Mouse (Mus musculus): ENCODE measurements around the gene Ccdc142. TPM values are rescaled to one million over a fixed set of nuclear protein-coding genes. Genes with fewer than 3 reads are reported as not detected.
A peak's percentile ranks its signal among the peaks of the same experiment; 100 is the strongest.

Ccdc142 gene
- total and polyA plus RNA-seq, 3 experiments, result 3.4 to 6.3 (median 4.4) TPM

DNA sequence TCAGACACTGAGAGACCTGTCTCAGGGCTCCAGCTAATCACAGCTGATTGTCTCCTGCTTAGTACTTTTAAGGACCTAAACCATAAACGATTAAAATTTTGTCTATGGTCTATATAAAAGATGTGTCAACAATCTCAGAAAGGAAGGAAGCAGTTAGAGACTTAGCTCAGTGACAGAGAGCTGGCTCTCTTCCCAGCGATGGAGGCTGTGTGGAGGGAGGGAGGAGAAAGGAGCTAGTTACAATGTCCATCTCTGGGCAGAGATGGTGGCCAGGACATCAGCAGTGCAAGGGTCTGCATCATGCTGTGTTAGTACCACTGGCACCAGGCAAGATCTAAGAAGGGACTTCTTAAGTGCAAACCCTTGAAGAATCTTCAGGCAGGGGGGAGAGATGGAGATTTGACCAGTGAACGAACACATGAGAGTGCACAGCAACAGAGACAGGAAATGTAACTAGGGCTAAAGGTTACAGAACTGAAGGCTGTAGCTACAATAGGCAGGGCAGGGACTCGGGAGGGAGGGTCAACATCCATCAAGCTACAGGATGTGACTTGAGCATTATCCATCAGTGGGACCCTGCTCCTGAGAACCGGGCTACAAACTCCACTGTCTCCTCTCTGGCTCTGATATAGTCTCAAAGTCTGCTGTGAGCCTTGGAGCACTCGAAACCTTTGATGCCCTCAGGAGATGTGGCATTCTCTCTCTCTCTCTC lies 8.8 kb upstream of the Ccdc142 start:
- Histone ChIP-seq H3K4me3 (ENCODE audit: low read depth, low read length) (no peak overlapping the region), H3K9me3 (replicated peaks) (peaks cover 5% of the 10 kb centered on the region), H3K36me3 (replicated peaks) (no peaks in the 10 kb centered on the region), H3K27me3 (ENCODE audit: insufficient read depth, low read length) (peaks cover 45% of the 10 kb centered on the region), H3K4me1 (ENCODE audit: insufficient read depth, low read depth, low read length) (no peaks in the 10 kb centered on the region)
- ATAC-seq (ENCODE audit: extremely low read depth, insufficient number of reproducible peaks, low FRiP score, poor library complexity, severe bottlenecking) (no peak), DNase-seq (ENCODE audit: low spot score) (no peak)
- TF ChIP-seq POLR2AphosphoS5 (IDR thresholded peaks at IDR 0.05; ENCODE audit: insufficient replicate concordance, low read depth, low read length) (no peak), GATA2 (IDR thresholded peaks at IDR 0.05; ENCODE audit: borderline replicate concordance, low read depth, low read length) (no peak), GATA1 (IDR thresholded peaks at IDR 0.05; ENCODE audit: borderline replicate concordance, low read length) (no peak), CTCF (IDR thresholded peaks at IDR 0.05; ENCODE audit: low read depth, low read length) (no peak), TAL1 (conservative IDR thresholded peaks at IDR 0.05; ENCODE audit: low read depth, low read length) (no peak)

GRCm38 (mm10) chr6:83095968-83096367 lies 5.4 kb upstream of the Ccdc142 start:
- ATAC-seq (ENCODE audit: extremely low read depth, insufficient number of reproducible peaks, low FRiP score, poor library complexity, severe bottlenecking) (no peak), DNase-seq (ENCODE audit: low spot score) (no peak)
- no peaks in the 10 kb centered on the region for H3K36me3 ChIP-seq (replicated peaks)
- peaks cover 4% of the 10 kb centered on the region for H3K4me1 ChIP-seq (ENCODE audit: insufficient read depth, low read depth, low read length)
- H3K27me3 ChIP-seq (ENCODE audit: insufficient read depth, low read length), result peaks cover 18% of the 10 kb centered on the region
- TF ChIP-seq GATA2 (IDR thresholded peaks at IDR 0.05; ENCODE audit: borderline replicate concordance, low read depth, low read length) (no peak), CTCF (IDR thresholded peaks at IDR 0.05; ENCODE audit: low read depth, low read length) (no peak), POLR2AphosphoS5 (IDR thresholded peaks at IDR 0.05; ENCODE audit: insufficient replicate concordance, low read depth, low read length) (no peak), TAL1 (conservative IDR thresholded peaks at IDR 0.05; ENCODE audit: low read depth, low read length) (no peak), GATA1 (IDR thresholded peaks at IDR 0.05; ENCODE audit: borderline replicate concordance, low read length) (no peak)
- H3K9me3 ChIP-seq (replicated peaks), result peaks cover 5% of the 10 kb centered on the region
- no peak overlapping the region for H3K4me3 ChIP-seq (ENCODE audit: low read depth, low read length)

- no peak for TF ChIP-seq GATA1 (IDR thresholded peaks at IDR 0.05; ENCODE audit: borderline replicate concordance, low read length)
- TF ChIP-seq GATA2 (IDR thresholded peaks at IDR 0.05; ENCODE audit: borderline replicate concordance, low read depth, low read length), result no peak
- no peak for TF ChIP-seq POLR2AphosphoS5 (IDR thresholded peaks at IDR 0.05; ENCODE audit: insufficient replicate concordance, low read depth, low read length)
- no peak for TF ChIP-seq CTCF (IDR thresholded peaks at IDR 0.05; ENCODE audit: low read depth, low read length)
- no peak for TF ChIP-seq TAL1 (conservative IDR thresholded peaks at IDR 0.05; ENCODE audit: low read depth, low read length)
- peaks cover 5% of the 10 kb centered on the region for H3K9me3 ChIP-seq (replicated peaks)
- peaks cover 12% of the 10 kb centered on the region for H3K36me3 ChIP-seq (replicated peaks)
- H3K4me3 ChIP-seq (ENCODE audit: low read depth, low read length), result no peak overlapping the region
- ATAC-seq (ENCODE audit: extremely low read depth, insufficient number of reproducible peaks, low FRiP score, poor library complexity, severe bottlenecking), result no peak
- peaks cover 10% of the 10 kb centered on the region; the same call in 1 of the 2 replicates for H3K27me3 ChIP-seq (ENCODE audit: insufficient read depth, low read length)
- no peak for DNase-seq (ENCODE audit: low spot score)
- peaks cover 27% of the 10 kb centered on the region for H3K4me1 ChIP-seq (ENCODE audit: insufficient read depth, low read depth, low read length)
Observed at GRCm38 (mm10) chr6:83098411-83098810, 3.0 kb upstream of the Ccdc142 start.

GRCm38 (mm10) chr6:83101688-83102556 lies 521 bp downstream of the Ccdc142 start:
- Histone ChIP-seq H3K9me3 (replicated peaks) (no peaks in the 10 kb centered on the region), H3K4me3 (ENCODE audit: low read depth, low read length) (peak overlapping the region; percentile 99), H3K27me3 (ENCODE audit: insufficient read depth, low read length) (no peaks in the 10 kb centered on the region), H3K36me3 (replicated peaks) (peaks cover 41% of the 10 kb centered on the region), H3K4me1 (ENCODE audit: insufficient read depth, low read depth, low read length) (peaks cover 34% of the 10 kb centered on the region)
- DNase-seq (ENCODE audit: low spot score) (peak; percentile 71), ATAC-seq (ENCODE audit: extremely low read depth, insufficient number of reproducible peaks, low FRiP score, poor library complexity, severe bottlenecking) (peak; percentile 37; the same call in 1 of the 2 replicates)
- TF ChIP-seq GATA1 (IDR thresholded peaks at IDR 0.05; ENCODE audit: borderline replicate concordance, low read length), result no peak
- no peak for TF ChIP-seq POLR2AphosphoS5 (IDR thresholded peaks at IDR 0.05; ENCODE audit: insufficient replicate concordance, low read depth, low read length)
- TF ChIP-seq TAL1 (conservative IDR thresholded peaks at IDR 0.05; ENCODE audit: low read depth, low read length), result no peak
- TF ChIP-seq GATA2 (IDR thresholded peaks at IDR 0.05; ENCODE audit: borderline replicate concordance, low read depth, low read length), result no peak
- no peak; the same call in 1 of the 2 replicates for TF ChIP-seq CTCF (IDR thresholded peaks at IDR 0.05; ENCODE audit: low read depth, low read length)

GRCm38 (mm10) chr6:83103130-83103650 lies 1.8 kb downstream of the Ccdc142 start:
- H3K36me3 ChIP-seq (replicated peaks), result peaks cover 54% of the 10 kb centered on the region
- peak overlapping the region; percentile 99; the same call in 1 of the 2 replicates for H3K4me3 ChIP-seq (ENCODE audit: low read depth, low read length)
- ATAC-seq (ENCODE audit: extremely low read depth, insufficient number of reproducible peaks, low FRiP score, poor library complexity, severe bottlenecking) (no peak), DNase-seq (ENCODE audit: low spot score) (no peak)
- no peaks in the 10 kb centered on the region for H3K27me3 ChIP-seq (ENCODE audit: insufficient read depth, low read length)
- peaks cover 47% of the 10 kb centered on the region for H3K4me1 ChIP-seq (ENCODE audit: insufficient read depth, low read depth, low read length)
- TF ChIP-seq GATA2 (IDR thresholded peaks at IDR 0.05; ENCODE audit: borderline replicate concordance, low read depth, low read length), result no peak
- no peak for TF ChIP-seq GATA1 (IDR thresholded peaks at IDR 0.05; ENCODE audit: borderline replicate concordance, low read length)
- TF ChIP-seq TAL1 (conservative IDR thresholded peaks at IDR 0.05; ENCODE audit: low read depth, low read length), result no peak
- TF ChIP-seq CTCF (IDR thresholded peaks at IDR 0.05; ENCODE audit: low read depth, low read length), result no peak
- no peak for TF ChIP-seq POLR2AphosphoS5 (IDR thresholded peaks at IDR 0.05; ENCODE audit: insufficient replicate concordance, low read depth, low read length)
- H3K9me3 ChIP-seq (replicated peaks), result no peaks in the 10 kb centered on the region
